Mouse (Mus musculus) G1E-ER4 (cell line): ENCODE results near the gene Swap70. TPM values are rescaled to one million over a fixed set of nuclear protein-coding genes. Genes with fewer than 3 reads are reported as not detected.

Source experiments
- GATA1 ChIP-seq: IDR thresholded peaks from one replicate; pipeline ENCODE4 v1.8.0; 2012; ENCODE audit warnings: low read length, inconsistent platforms
- polyA plus RNA-seq: library from polyadenylated mRNA; stranded (reverse); fragments of >175 nt; gene quantifications from 2 replicates; pipeline ENCODE4 v1.2.3, GENCODE M21; 2012

Swap70 gene
- polyA plus RNA-seq, 1 experiment = 23.3 TPM

DNA sequence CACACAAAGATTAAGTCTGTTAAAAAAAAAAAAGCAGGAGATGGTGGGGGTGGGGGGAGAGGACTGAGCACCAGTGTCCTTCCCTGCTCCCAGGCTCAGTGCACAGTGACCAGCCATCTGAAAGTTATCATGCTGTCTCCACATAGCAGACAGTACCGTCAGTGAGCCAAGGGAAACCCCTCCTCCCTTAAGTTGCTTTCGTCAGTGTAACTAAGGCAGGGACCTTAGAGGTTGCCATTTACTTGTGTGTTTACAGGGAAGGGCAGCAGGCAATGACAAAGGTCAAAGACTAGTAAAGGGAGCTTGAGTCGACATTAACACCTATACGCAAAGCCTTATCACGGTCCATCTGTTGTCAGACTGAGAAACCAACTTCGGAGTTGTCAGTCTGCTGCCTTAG lies 81.4 kb downstream of the Swap70 start:
- no peak for TF ChIP-seq GATA1

DNA sequence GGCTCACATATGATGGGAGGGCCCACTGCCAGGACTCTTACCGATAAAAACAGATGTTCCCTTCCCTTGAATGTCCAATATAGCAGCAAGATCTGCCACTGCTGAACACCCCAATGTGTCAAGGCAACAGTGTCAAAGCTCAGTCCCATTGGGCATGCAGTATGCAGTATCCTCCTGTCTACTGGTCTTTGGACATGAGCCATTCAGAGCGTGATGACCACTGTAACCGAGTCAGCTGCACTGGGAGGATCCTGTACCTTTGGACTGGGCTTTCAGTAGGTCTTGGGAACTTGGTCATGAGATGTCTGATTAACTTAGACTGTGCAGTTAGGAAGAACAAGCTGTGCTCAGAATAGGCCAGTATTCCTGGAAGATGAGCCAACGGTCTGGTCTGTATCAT lies 84.0 kb downstream of the Swap70 start:
- no peak for TF ChIP-seq GATA1

DNA sequence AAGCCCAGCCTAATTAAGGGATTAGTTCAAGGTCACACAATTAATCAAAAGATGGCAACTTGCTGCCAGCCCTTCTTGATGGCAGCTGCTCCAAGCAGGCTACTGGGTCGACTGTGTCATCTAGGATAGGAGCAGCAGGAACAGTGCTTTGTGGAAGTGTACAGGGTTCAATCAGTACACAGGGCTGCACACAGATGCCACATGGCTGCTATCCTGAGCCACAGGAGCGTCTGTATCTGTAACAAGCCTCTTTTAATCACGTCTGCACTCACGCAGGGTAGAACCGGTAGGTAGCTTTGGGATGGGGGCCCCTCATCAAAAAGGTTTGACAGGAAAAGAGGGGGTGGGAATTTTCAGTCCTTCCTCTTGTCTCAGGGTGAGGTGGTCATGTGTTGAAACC lies 84.8 kb downstream of the Swap70 start:
- TF ChIP-seq GATA1 = no peak

DNA sequence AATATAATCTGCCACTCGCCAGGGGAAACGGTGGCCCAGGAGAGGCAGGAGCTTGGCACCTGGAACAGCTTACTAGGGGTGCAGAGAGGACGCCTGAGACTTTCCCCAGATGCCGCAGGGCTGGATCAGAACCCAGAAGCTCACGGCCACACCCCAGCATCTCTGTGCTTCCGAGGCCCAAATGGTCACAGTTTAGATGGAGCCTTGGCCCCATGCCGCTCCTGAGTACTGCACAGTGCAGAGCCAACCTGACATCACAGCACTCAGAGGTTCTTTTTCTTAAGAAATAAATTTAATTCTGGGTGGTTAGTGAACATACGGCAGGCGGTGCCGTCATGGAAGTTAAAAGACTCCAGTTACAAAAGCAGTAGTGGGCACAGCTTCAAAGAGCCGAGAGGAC lies 86.2 kb downstream of the Swap70 start:
- no peak for TF ChIP-seq GATA1

DNA sequence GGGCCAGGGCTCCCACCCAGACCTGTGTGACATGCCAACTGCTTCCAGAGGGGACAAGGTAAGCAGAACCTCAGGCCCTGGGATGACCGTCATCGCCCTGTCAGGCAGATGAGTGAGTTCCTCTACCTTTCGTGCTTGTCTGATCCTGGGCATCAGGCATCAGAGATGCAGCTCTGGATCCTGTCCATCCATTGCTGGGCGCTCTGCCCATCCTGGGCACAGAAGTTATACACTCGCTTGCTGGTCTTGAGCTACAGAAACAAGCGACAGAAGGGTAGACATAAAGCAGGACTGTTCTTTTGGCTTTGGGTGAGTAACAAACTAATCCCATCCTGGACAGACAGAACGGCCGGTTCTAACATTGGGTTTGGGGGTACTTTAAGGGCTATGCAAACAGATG lies 87.7 kb downstream of the Swap70 start:
- TF ChIP-seq GATA1 = no peak

DNA sequence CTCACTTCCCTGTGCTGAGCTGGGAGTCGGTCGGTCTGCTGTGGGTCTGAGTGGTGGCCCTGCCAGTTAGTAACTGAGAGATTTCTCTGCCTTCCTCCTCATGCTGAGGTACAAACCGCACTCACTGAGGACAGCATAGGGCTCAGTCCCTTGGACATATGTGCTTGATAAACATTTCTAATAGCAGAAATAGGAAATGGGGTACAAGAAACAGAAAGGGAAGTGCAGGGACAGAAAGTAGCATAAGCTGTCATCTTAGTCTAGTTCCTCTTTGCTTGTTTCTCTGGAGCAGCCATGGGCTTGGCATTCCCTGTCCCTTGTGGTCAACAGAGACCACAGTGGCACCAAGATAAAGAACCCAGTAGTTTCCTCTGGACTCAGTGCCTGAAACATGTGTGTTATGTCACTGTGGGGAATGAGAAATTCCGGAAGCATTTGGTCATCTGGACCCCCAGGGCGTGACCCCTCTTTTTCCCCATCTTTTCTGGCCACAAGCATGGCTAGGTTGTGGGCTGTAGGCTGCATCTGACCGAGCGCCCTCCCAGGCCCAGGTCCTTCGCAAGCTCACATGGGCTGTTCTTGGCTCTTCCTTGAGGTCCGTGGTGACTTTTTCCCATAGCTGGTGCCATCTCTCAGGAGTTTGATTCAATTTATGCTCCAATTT lies 92.0 kb downstream of the Swap70 start:
- TF ChIP-seq GATA1 = no peak

DNA sequence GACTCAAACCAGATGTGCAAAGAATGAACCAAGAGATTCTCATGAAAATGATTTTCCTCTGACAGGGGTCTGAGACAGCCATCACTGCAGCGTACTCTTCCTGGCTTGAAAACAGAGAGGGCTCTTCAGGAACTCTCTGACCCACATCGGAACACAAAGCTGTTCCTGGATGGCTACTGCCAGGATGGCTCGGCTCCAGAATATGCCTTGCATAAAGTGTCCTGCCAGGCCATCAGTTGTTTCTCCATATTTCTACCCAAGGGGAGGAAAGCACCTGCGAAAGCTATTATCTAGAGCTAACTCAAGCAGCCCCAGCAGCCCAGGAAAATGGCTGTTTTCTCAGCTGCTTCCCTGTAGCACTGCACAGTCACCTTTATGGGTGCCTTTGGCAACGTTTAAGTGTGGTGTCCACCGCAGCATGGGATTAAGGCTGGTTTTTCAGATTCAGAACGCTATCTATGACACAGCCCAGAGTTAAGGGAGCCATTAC lies 92.9 kb downstream of the Swap70 start:
- TF ChIP-seq GATA1 = no peak

DNA sequence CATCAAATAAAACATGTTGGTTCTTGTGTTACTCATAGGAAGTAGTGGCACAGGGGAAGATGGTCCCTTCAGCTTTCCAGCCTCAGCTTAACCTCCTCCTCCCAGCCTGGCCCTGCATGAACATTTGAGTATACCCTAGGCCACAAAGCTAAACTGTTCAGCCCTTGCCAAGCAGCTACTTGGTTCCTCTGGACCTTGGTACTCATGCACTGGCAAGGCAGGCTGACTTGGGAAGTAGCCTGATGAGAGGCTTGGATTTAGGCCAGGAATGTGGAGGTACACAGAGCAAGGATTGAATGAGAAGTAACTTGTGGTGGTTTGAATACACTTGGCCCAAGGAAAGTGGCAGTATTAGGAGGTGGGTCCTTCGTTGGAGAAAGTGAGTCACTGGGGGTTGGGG lies 93.8 kb downstream of the Swap70 start:
- TF ChIP-seq GATA1 = no peak

DNA sequence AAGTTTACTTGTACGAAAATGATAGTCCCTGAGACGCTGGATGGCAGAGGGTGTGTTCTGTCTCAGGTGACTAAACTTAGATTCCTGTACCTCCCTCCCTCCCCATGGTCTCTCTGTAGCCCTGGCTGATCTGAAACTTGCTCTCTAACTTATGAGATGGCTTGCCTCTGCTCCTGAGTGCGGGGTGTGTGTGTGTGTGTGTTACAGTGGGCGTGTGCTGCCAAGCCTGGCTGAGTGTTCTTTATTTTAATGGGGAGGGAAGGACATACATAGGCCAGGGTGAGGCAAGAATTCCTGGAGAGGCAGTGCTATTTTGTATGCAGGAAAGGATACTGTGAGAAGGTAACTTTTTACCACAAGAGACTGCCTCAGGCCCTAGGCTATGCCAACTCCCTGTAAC lies 95.9 kb downstream of the Swap70 start:
- no peak for TF ChIP-seq GATA1

DNA sequence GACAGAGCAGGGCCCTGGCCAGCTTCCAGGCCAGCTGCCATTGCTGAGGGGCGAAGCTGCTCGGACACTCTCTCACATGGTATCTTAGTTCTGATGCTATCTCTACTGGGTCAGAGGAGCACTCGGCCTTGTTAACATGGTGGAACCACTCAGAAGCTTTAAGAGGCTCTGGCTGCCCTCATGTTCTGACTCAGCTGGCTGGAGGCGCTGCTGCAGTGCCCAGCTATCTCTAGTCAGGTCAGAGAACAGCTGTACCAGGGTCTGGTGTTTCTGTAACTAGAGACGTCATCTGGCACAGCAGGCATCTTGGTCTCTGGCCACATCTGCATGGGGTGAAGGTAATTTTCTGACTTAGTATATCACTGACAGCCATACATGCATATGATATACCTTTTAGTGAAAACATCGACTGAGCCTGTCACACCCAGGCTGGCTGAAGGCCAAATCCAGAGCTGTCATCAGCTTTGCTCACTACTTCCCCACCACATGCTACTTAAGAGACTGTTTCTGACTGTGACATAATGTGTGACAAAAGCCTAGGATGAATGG lies 97.5 kb downstream of the Swap70 start:
- TF ChIP-seq GATA1 = no peak

DNA sequence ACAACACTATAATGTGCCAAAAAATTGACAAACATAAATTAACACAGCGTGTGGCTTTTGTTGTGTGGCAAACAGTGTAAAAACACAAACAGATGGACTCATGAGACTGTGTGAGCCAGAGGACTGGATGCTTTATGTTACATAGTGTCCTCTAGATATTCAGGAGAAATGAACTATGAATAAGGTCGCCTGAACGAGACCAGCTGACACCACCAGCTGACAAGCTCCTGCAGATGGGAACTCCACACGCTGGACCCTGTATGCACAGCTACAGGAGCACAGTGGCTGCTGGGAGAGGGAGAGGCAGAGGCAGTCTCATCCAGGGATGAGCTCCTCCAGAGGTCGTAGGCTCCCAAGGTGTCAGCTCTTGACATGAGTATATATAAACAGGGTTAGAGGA lies 99.6 kb downstream of the Swap70 start:
- no peak for TF ChIP-seq GATA1

DNA sequence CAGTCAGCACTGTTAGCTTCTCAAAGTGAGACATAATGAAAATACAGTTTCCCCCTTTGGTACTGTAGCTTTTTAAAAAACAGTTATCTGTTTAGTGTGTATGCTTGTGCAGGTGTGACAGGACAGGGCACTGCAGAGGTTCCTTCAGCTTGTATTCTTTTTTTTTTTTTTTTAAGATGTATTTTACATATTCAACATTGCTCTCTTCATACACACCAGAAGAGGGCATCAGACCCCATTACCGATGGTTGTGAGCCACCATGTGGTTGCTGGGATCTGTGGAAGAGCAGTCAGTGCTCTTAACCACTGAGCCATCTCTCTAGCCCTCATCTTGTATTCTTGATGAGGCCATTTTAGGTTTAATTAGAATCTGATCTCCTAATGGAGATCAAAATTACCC lies 103.3 kb downstream of the Swap70 start:
- TF ChIP-seq GATA1 = no peak

DNA sequence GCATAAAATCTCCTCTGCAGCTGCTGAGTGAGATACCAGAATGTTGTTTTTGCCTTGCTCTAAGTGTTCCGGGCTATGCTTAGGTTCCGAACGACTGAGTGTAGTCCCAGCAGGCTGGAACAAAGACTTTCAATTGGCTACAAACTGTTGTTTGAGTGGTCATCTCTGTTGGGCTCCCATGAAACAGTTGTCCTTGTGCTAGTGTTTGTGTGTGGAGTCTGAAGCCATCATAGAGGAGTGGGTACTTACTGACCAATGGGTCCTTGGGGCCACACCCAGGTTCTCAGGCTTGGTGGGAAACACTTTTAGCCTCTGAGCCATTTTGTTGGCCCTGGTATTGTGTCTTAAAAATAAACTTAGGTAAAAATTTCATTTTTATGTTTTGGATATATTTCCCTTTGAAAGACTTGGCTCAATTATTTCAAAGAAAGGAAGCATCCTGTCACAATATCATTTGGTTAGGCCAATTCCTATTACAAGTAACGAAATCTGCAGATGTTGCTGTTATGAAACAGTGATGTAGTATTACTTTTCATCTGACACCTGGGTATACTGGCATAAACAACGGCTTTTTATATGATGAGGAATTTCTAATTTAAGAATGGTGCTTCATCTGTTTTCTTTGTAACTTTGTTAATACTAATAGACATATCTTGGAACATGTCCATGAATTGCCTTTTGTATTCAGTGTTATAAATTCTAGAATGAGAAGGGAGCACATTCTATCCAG lies 104.0 kb downstream of the Swap70 start:
- no peak for TF ChIP-seq GATA1

Other genes with a start within 250 kb of the Swap70 start
- 27.8 and 44.0 TPM in 2 replicates for gene Tmem41b, start 234.8 kb upstream of the Swap70 start, polyA plus RNA-seq
- 85.9 and 110 TPM in 2 replicates for gene Ipo7, start 203.4 kb upstream of the Swap70 start, polyA plus RNA-seq
- gene Zfp143, start 160.5 kb upstream of the Swap70 start, polyA plus RNA-seq = 1.2 and 1.7 TPM in 2 replicates
- gene Wee1, start 99.7 kb upstream of the Swap70 start, polyA plus RNA-seq = 27.2 and 37.8 TPM in 2 replicates